Mouse (Mus musculus) ES-Bruce4 (cell line): ENCODE results near the gene Slc25a12. TPM values are rescaled to one million over a fixed set of nuclear protein-coding genes. Genes with fewer than 3 reads are reported as not detected.

Experiments
- H3K27ac ChIP-seq: 2 replicates; pipeline ENCODE4 v1.5.1; 2012; ENCODE audit warnings: low read length, inconsistent platforms; ENCODE audit not compliant: insufficient read depth
- H3K27me3 ChIP-seq: 2 replicates; pipeline ENCODE4 v1.6.1; 2012; ENCODE audit warnings: mild to moderate bottlenecking, low read length, inconsistent platforms; ENCODE audit not compliant: control insufficient read depth, poor library complexity, insufficient read depth, severe bottlenecking
- H3K36me3 ChIP-seq: 2 replicates; pipeline ENCODE4 v1.6.1; 2012; ENCODE audit warnings: inconsistent platforms, mild to moderate bottlenecking, low read length, moderate library complexity; ENCODE audit not compliant: control insufficient read depth, poor library complexity, insufficient read depth, severe bottlenecking
- H3K4me1 ChIP-seq: one replicate; pipeline ENCODE4 v1.8.1; 2011; ENCODE audit warnings: low read length; ENCODE audit not compliant: control insufficient read depth, insufficient read depth
- H3K4me3 ChIP-seq: 2 replicates; pipeline ENCODE4 v1.5.1; 2011; ENCODE audit warnings: low read depth, mild to moderate bottlenecking, low read length
- H3K9ac ChIP-seq: 2 replicates; pipeline ENCODE4 v1.6.1; 2012; ENCODE audit warnings: low read depth, mild to moderate bottlenecking, inconsistent platforms; ENCODE audit not compliant: poor library complexity, severe bottlenecking
- H3K9me3 ChIP-seq: replicated peaks from 2 replicates; pipeline ENCODE4 v1.6.1; 2012; ENCODE audit warnings: mild to moderate bottlenecking, low read length, inconsistent platforms; ENCODE audit not compliant: control insufficient read depth, poor library complexity, insufficient read depth, severe bottlenecking
- CTCF ChIP-seq: IDR thresholded peaks from one replicate; pipeline ENCODE4 v1.8.1; 2011; ENCODE audit warnings: low read depth, low read length
- EP300 ChIP-seq: IDR thresholded peaks from 2 replicates; pipeline ENCODE4 v1.6.1; 2011; ENCODE audit warnings: low read depth, low read length; ENCODE audit not compliant: insufficient read depth
- POLR2A ChIP-seq: IDR thresholded peaks from one replicate; pipeline ENCODE4 v1.8.1; 2011; ENCODE audit warnings: low read length; ENCODE audit not compliant: insufficient read depth
- polyA plus RNA-seq: library from polyadenylated mRNA; stranded (reverse); fragments of >200 nt; gene quantifications from 2 replicates; pipeline ENCODE4 v1.2.4, GENCODE M21; 2011; ENCODE audit warnings: low read depth; ENCODE audit not compliant: missing spikeins, insufficient read depth, insufficient read length

Slc25a12 gene
- polyA plus RNA-seq, 1 experiment = 89.2 TPM

- H3K9me3 ChIP-seq = no peaks in the 10 kb centered on the region
- TF ChIP-seq POLR2A (no peak), EP300 (no peak), CTCF (no peak)
- H3K36me3 ChIP-seq = 0 out of 2 replicates have a peak, but pooled peaks cover 4% of the 10 kb centered on the region
- H3K4me1 ChIP-seq = no peaks in the 10 kb centered on the region
- H3K27ac ChIP-seq = peak overlapping the region; percentile 97
- 0 out of 2 replicates have a peak overlapping the region, but pooled peaks have one; percentile 9 for H3K9ac ChIP-seq
- H3K4me3 ChIP-seq = no peak overlapping the region
- H3K27me3 ChIP-seq = no peaks in the 10 kb centered on the region
These were observed 30.9 kb downstream of the Slc25a12 start for GRCm38 (mm10) chr2:71336631-71337030.

GRCm38 (mm10) chr2:71336209-71336608 lies 31.3 kb downstream of the Slc25a12 start:
- H3K36me3 ChIP-seq = 0 out of 2 replicates have a peak, but pooled peaks cover 4% of the 10 kb centered on the region
- peak overlapping the region; percentile 97 for H3K27ac ChIP-seq
- H3K4me3 ChIP-seq = no peak overlapping the region
- H3K4me1 ChIP-seq = no peaks in the 10 kb centered on the region
- H3K9ac ChIP-seq = 0 out of 2 replicates have a peak overlapping the region, but pooled peaks have one; percentile 9
- H3K27me3 ChIP-seq = no peaks in the 10 kb centered on the region
- no peaks in the 10 kb centered on the region for H3K9me3 ChIP-seq
- TF ChIP-seq POLR2A (no peak), EP300 (peak; percentile 95)

- peaks cover 1% of the 10 kb centered on the region for H3K4me1 ChIP-seq
- H3K27me3 ChIP-seq = no peaks in the 10 kb centered on the region
- peak overlapping the region; percentile 63 for H3K4me3 ChIP-seq
- TF ChIP-seq EP300 = no peak
- TF ChIP-seq POLR2A = no peak
- TF ChIP-seq CTCF = no peak
- peak overlapping the region; percentile 75 for H3K27ac ChIP-seq
- H3K36me3 ChIP-seq = peaks cover 8% of the 10 kb centered on the region
- no peaks in the 10 kb centered on the region for H3K9me3 ChIP-seq
- H3K9ac ChIP-seq = peak overlapping the region; percentile 73
These were observed 33.3 kb downstream of the Slc25a12 start for GRCm38 (mm10) chr2:71333986-71334822.

- no peak overlapping the region for H3K9ac ChIP-seq
- no peak overlapping the region for H3K4me3 ChIP-seq
- TF ChIP-seq POLR2A (no peak), CTCF (no peak), EP300 (no peak)
- H3K36me3 ChIP-seq = peaks cover 9% of the 10 kb centered on the region
- no peak overlapping the region for H3K27ac ChIP-seq
- no peaks in the 10 kb centered on the region for H3K9me3 ChIP-seq
- H3K27me3 ChIP-seq = no peaks in the 10 kb centered on the region
- peaks cover 3% of the 10 kb centered on the region for H3K4me1 ChIP-seq
These were observed 37.8 kb downstream of the Slc25a12 start for GRCm38 (mm10) chr2:71329761-71330160.

GRCm38 (mm10) chr2:71328391-71329160 lies 39.0 kb downstream of the Slc25a12 start:
- H3K27ac ChIP-seq = no peak overlapping the region; the same call in 1 of the 2 replicates
- no peak overlapping the region for H3K4me3 ChIP-seq
- no peaks in the 10 kb centered on the region for H3K9me3 ChIP-seq
- H3K36me3 ChIP-seq = peaks cover 12% of the 10 kb centered on the region
- no peak overlapping the region for H3K9ac ChIP-seq
- no peaks in the 10 kb centered on the region for H3K27me3 ChIP-seq
- TF ChIP-seq POLR2A = no peak
- no peak for TF ChIP-seq EP300
- no peak for TF ChIP-seq CTCF
- H3K4me1 ChIP-seq = peaks cover 3% of the 10 kb centered on the region

GRCm38 (mm10) chr2:71327715-71328114 lies 39.8 kb downstream of the Slc25a12 start:
- TF ChIP-seq CTCF = no peak
- no peak for TF ChIP-seq EP300
- H3K4me1 ChIP-seq = peaks cover 3% of the 10 kb centered on the region
- no peaks in the 10 kb centered on the region for H3K27me3 ChIP-seq
- H3K4me3 ChIP-seq = no peak overlapping the region
- peaks cover 17% of the 10 kb centered on the region for H3K36me3 ChIP-seq
- H3K9ac ChIP-seq = no peak overlapping the region
- no peak overlapping the region for H3K27ac ChIP-seq
- H3K9me3 ChIP-seq = no peaks in the 10 kb centered on the region
